Mouse (Mus musculus) frontal cortex, adult 2 months (tissue): Measurements from ENCODE around the gene Trim38. TPM values are rescaled to one million over a fixed set of nuclear protein-coding genes. Genes with fewer than 3 reads are reported as not detected.
A peak's percentile ranks its signal among the peaks of the same experiment; 100 is the strongest.

Experiments
- DNase-seq, 2 experiments: peaks; one replicate each; pipeline ENCODE4 v3.0.0; 2022; ENCODE audit warnings: low spot score in 1 of 2; ENCODE audit errors: extremely low spot score in 1 of 2
- polyA plus RNA-seq: library from polyadenylated mRNA; depleted of rRNA; stranded (reverse); fragments of >200 nt; gene quantifications from 2 replicates; pipeline ENCODE4 v1.2.3, GENCODE M21; 2012

Trim38 gene
- polyA plus RNA-seq, 1 experiment = 0.24 TPM

- DNase-seq = peak; percentile 75 to 93
These were observed 24.1 kb upstream of the Trim38 start, which contains the start of gene Hist1h3c for GRCm38 (mm10) chr13:23745381-23746161. Gene Hist1h3c (minus strand): TSS chr13:23745602.

- DNase-seq = peak; percentile 91 to 92
These were observed 23.3 kb upstream of the Trim38 start, which contains the start of gene Hist1h2bb for GRCm38 (mm10) chr13:23746201-23747080. Gene Hist1h2bb (plus strand): TSS chr13:23746734.

GRCm38 (mm10) chr13:23747081-23747891 is 22.4 kb upstream of the Trim38 start:
- DNase-seq = no peak

GRCm38 (mm10) chr13:23747892-23748288 is 21.8 kb upstream of the Trim38 start:
- no peak for DNase-seq

- DNase-seq = no peak
These were observed 20.1 kb upstream of the Trim38 start for GRCm38 (mm10) chr13:23749563-23750121.

- peak in 1 of 2 experiments; percentile 78 for DNase-seq
These were observed 18.8 kb upstream of the Trim38 start, which contains the start of gene Hist1h2ab for GRCm38 (mm10) chr13:23750839-23751477. Gene Hist1h2ab (plus strand): TSS chr13:23751126.

GRCm38 (mm10) chr13:23751478-23751956 is 18.2 kb upstream of the Trim38 start:
- DNase-seq = no peak

- peak; percentile 92 to 98 for DNase-seq
These were observed 17.5 kb upstream of the Trim38 start, which contains the start of gene Hist1h3b for GRCm38 (mm10) chr13:23752067-23752741. Gene Hist1h3b (plus strand): TSS chr13:23752267.

GRCm38 (mm10) chr13:23752742-23753172 is 17.0 kb upstream of the Trim38 start:
- DNase-seq = no peak

- DNase-seq = no peak
These were observed 16.2 kb upstream of the Trim38 start for GRCm38 (mm10) chr13:23753314-23754078.

GRCm38 (mm10) chr13:23755000-23755399 is 14.7 kb upstream of the Trim38 start:
- DNase-seq = no peak

- peak; percentile 96 to 97 for DNase-seq
These were observed 12.9 kb upstream of the Trim38 start, which contains the start of gene Hist1h4b for GRCm38 (mm10) chr13:23756790-23757189. Gene Hist1h4b (plus strand): TSS chr13:23757013.

GRCm38 (mm10) chr13:23757211-23757773 is 12.4 kb upstream of the Trim38 start:
- no peak for DNase-seq

- no peak for DNase-seq
These were observed 11.8 kb upstream of the Trim38 start for GRCm38 (mm10) chr13:23757921-23758320.

- no peak for DNase-seq
These were observed 10.4 kb upstream of the Trim38 start for GRCm38 (mm10) chr13:23759251-23759771.

- no peak for DNase-seq
These were observed 9.8 kb upstream of the Trim38 start for GRCm38 (mm10) chr13:23759916-23760239.

- no peak for DNase-seq
These were observed 9.3 kb upstream of the Trim38 start for GRCm38 (mm10) chr13:23760240-23760971.
